Mouse (Mus musculus) MEL (cell line): Measurements from ENCODE around the gene Gyg.

Experiments
- CTCF ChIP-seq, 3 experiments: IDR thresholded peaks in 2 of 3; conservative IDR thresholded peaks in 1 of 3; 2 replicates each; pipeline ENCODE4 v1.5.1; 2011 to 2012; ENCODE audit warnings: low read length in 3 of 3, low read depth in 2 of 3, mild to moderate bottlenecking in 2 of 3, improper control_type of control experiment in 1 of 3, inconsistent platforms in 1 of 3, mixed read lengths in 1 of 3, moderate library complexity in 1 of 3; ENCODE audit not compliant: control insufficient read depth in 1 of 3, insufficient read depth in 1 of 3, poor library complexity in 1 of 3, severe bottlenecking in 1 of 3
- E2F4 ChIP-seq: IDR thresholded peaks from 2 replicates; pipeline ENCODE4 v1.6.1; 2011; ENCODE audit warnings: low read depth, low read length, improper control_type of control experiment, borderline replicate concordance
- EP300 ChIP-seq, 2 experiments: IDR thresholded peaks; 2 replicates each; pipeline ENCODE4 v1.6.1; 2011; ENCODE audit warnings: improper control_type of control experiment in 2 of 2, low read length in 2 of 2, low read depth in 1 of 2, mild to moderate bottlenecking in 1 of 2
- MYC ChIP-seq: IDR thresholded peaks from 2 replicates; pipeline ENCODE4 v1.6.1; 2011; ENCODE audit warnings: low read depth, mild to moderate bottlenecking, low read length, improper control_type of control experiment, moderate library complexity
- NELFE ChIP-seq: IDR thresholded peaks from 2 replicates; pipeline ENCODE4 v1.6.1; 2011; ENCODE audit warnings: low read depth, low read length, improper control_type of control experiment
- NRF1 ChIP-seq: IDR thresholded peaks from 2 replicates; pipeline ENCODE4 v1.6.1; 2014; ENCODE audit warnings: low read depth, mild to moderate bottlenecking, inconsistent platforms, low read length, improper control_type of control experiment, moderate library complexity; ENCODE audit not compliant: poor library complexity, insufficient read depth, severe bottlenecking
- POLR2A ChIP-seq, 2 experiments: IDR thresholded peaks; 2 replicates each; pipeline ENCODE4 v1.6.1; 2011 to 2012; ENCODE audit warnings: low read length in 2 of 2, mild to moderate bottlenecking in 2 of 2, control low read depth in 1 of 2, improper control_type of control experiment in 1 of 2, low read depth in 1 of 2, moderate library complexity in 1 of 2; ENCODE audit not compliant: control insufficient read depth in 1 of 2, insufficient read depth in 1 of 2, poor library complexity in 1 of 2

GRCm38 (mm10) chr3:20131350-20131720 lies 23.8 kb downstream of the Gyg start:
- no peak for TF ChIP-seq POLR2A (IDR thresholded peaks at IDR 0.05; ENCODE audit: control insufficient read depth in 1 of 2, insufficient read depth in 1 of 2, low read depth in 1 of 2, low read length in 2 of 2, poor library complexity in 1 of 2)
- TF ChIP-seq MYC, result no peak
- TF ChIP-seq CTCF (IDR thresholded peaks at IDR 0.05 in 2 of 3, conservative IDR thresholded peaks at IDR 0.05 in 1 of 3; ENCODE audit: control insufficient read depth in 1 of 3, insufficient read depth in 1 of 3, low read depth in 2 of 3, low read length in 3 of 3, poor library complexity in 1 of 3, severe bottlenecking in 1 of 3), result no peak
- TF ChIP-seq NELFE, result no peak
- TF ChIP-seq NRF1, result no peak
- TF ChIP-seq E2F4, result no peak
- no peak for TF ChIP-seq EP300 (IDR thresholded peaks at IDR 0.05; ENCODE audit: low read depth in 1 of 2, low read length in 2 of 2)
